Mouse (Mus musculus): Measurements from ENCODE around the gene Stbd1. TPM values are rescaled to one million over a fixed set of nuclear protein-coding genes. Genes with fewer than 3 reads are reported as not detected.

Stbd1 gene
- polyA plus RNA-seq, 1 experiment from 2014 or later = 13.7 TPM

GRCm38 (mm10) chr5:92560201-92560600 is 42.6 kb upstream of the Stbd1 start:
- Histone ChIP-seq H3K9me3 (ENCODE audit: control insufficient read depth) (no peaks in the 10 kb centered on the region), H3K4me2 (replicated peaks; ENCODE audit: low read depth) (no peak overlapping the region), H3K36me3 (ENCODE audit: control insufficient read depth, insufficient read depth) (no peaks in the 10 kb centered on the region), H3K4me3 (ENCODE audit: low read depth, low read length) (no peak overlapping the region), H3K4me1 (replicated peaks; ENCODE audit: control insufficient read depth, insufficient read depth, low read length) (no peaks in the 10 kb centered on the region), H3K27me3 (replicated peaks; ENCODE audit: control insufficient read depth, insufficient read depth, low read length) (no peaks in the 10 kb centered on the region), H3K9ac (ENCODE audit: low read depth, low read length) (no peak overlapping the region), H3K27ac (ENCODE audit: low read depth, low read length) (no peak overlapping the region)
- WGBS = 74% methylated on average over 2 of the region's 2 CpGs
- TF ChIP-seq CTCF (IDR thresholded peaks at IDR 0.05; ENCODE audit: low read depth) = no peak
- ATAC-seq = no peak

GRCm38 (mm10) chr5:92562002-92562401 is 40.8 kb upstream of the Stbd1 start:
- H3K4me3 ChIP-seq (ENCODE audit: low read depth, low read length) = no peak overlapping the region
- ATAC-seq = no peak
- H3K27ac ChIP-seq (ENCODE audit: low read depth, low read length) = no peak overlapping the region
- H3K4me1 ChIP-seq (replicated peaks; ENCODE audit: control insufficient read depth, insufficient read depth, low read length) = no peaks in the 10 kb centered on the region
- H3K9ac ChIP-seq (ENCODE audit: low read depth, low read length) = no peak overlapping the region
- 80% methylated on average over 13 of the region's 13 CpGs for WGBS
- H3K36me3 ChIP-seq (ENCODE audit: control insufficient read depth, insufficient read depth) = no peaks in the 10 kb centered on the region
- no peaks in the 10 kb centered on the region for H3K9me3 ChIP-seq (ENCODE audit: control insufficient read depth)
- no peaks in the 10 kb centered on the region for H3K27me3 ChIP-seq (replicated peaks; ENCODE audit: control insufficient read depth, insufficient read depth, low read length)
- no peak for TF ChIP-seq CTCF (IDR thresholded peaks at IDR 0.05; ENCODE audit: low read depth)
- no peak overlapping the region for H3K4me2 ChIP-seq (replicated peaks; ENCODE audit: low read depth)

GRCm38 (mm10) chr5:92571232-92571631 is 31.6 kb upstream of the Stbd1 start:
- Histone ChIP-seq H3K9ac (ENCODE audit: low read depth, low read length) (no peak overlapping the region), H3K4me2 (replicated peaks; ENCODE audit: low read depth) (no peak overlapping the region), H3K4me3 (ENCODE audit: low read depth, low read length) (no peak overlapping the region), H3K36me3 (ENCODE audit: control insufficient read depth, insufficient read depth) (no peaks in the 10 kb centered on the region), H3K27ac (ENCODE audit: low read depth, low read length) (no peak overlapping the region), H3K9me3 (ENCODE audit: control insufficient read depth) (no peaks in the 10 kb centered on the region), H3K4me1 (replicated peaks; ENCODE audit: control insufficient read depth, insufficient read depth, low read length) (peaks cover 8% of the 10 kb centered on the region), H3K27me3 (replicated peaks; ENCODE audit: control insufficient read depth, insufficient read depth, low read length) (no peaks in the 10 kb centered on the region)
- no peak for TF ChIP-seq CTCF (IDR thresholded peaks at IDR 0.05; ENCODE audit: low read depth)
- peak; percentile 57 for ATAC-seq
- WGBS = 49% methylated on average over 4 of the region's 4 CpGs

- H3K36me3 ChIP-seq (ENCODE audit: control insufficient read depth, insufficient read depth) = no peaks in the 10 kb centered on the region
- H3K4me2 ChIP-seq (replicated peaks; ENCODE audit: low read depth) = no peak overlapping the region
- H3K9ac ChIP-seq (ENCODE audit: low read depth, low read length) = no peak overlapping the region
- H3K27me3 ChIP-seq (replicated peaks; ENCODE audit: control insufficient read depth, insufficient read depth, low read length) = no peaks in the 10 kb centered on the region
- no peak for TF ChIP-seq CTCF (IDR thresholded peaks at IDR 0.05; ENCODE audit: low read depth)
- no peak overlapping the region for H3K4me3 ChIP-seq (ENCODE audit: low read depth, low read length)
- no peak overlapping the region for H3K27ac ChIP-seq (ENCODE audit: low read depth, low read length)
- no peaks in the 10 kb centered on the region for H3K9me3 ChIP-seq (ENCODE audit: control insufficient read depth)
- 77% methylated on average over 14 of the region's 14 CpGs for WGBS
- no peaks in the 10 kb centered on the region for H3K4me1 ChIP-seq (replicated peaks; ENCODE audit: control insufficient read depth, insufficient read depth, low read length)
- ATAC-seq = no peak
These were observed 23.3 kb upstream of the Stbd1 start for GRCm38 (mm10) chr5:92579559-92579958.

- no peaks in the 10 kb centered on the region for H3K27me3 ChIP-seq (replicated peaks; ENCODE audit: control insufficient read depth, insufficient read depth, low read length)
- no peaks in the 10 kb centered on the region for H3K9me3 ChIP-seq (ENCODE audit: control insufficient read depth)
- H3K4me3 ChIP-seq (ENCODE audit: low read depth, low read length) = no peak overlapping the region
- peak; percentile 83 for ATAC-seq
- H3K4me2 ChIP-seq (replicated peaks; ENCODE audit: low read depth) = no peak overlapping the region
- H3K36me3 ChIP-seq (ENCODE audit: control insufficient read depth, insufficient read depth) = no peaks in the 10 kb centered on the region
- WGBS = 25% methylated on average over 10 of the region's 10 CpGs
- no peak overlapping the region for H3K9ac ChIP-seq (ENCODE audit: low read depth, low read length)
- H3K4me1 ChIP-seq (replicated peaks; ENCODE audit: control insufficient read depth, insufficient read depth, low read length) = no peaks in the 10 kb centered on the region
- no peak overlapping the region for H3K27ac ChIP-seq (ENCODE audit: low read depth, low read length)
- TF ChIP-seq CTCF (IDR thresholded peaks at IDR 0.05; ENCODE audit: low read depth) = no peak
These were observed 16.9 kb upstream of the Stbd1 start for GRCm38 (mm10) chr5:92585932-92586331.

GRCm38 (mm10) chr5:92595026-92595425 is 7.8 kb upstream of the Stbd1 start:
- Histone ChIP-seq H3K4me2 (replicated peaks; ENCODE audit: low read depth) (no peak overlapping the region), H3K4me3 (ENCODE audit: low read depth, low read length) (no peak overlapping the region), H3K9ac (ENCODE audit: low read depth, low read length) (no peak overlapping the region), H3K27ac (ENCODE audit: low read depth, low read length) (no peak overlapping the region), H3K36me3 (ENCODE audit: control insufficient read depth, insufficient read depth) (no peaks in the 10 kb centered on the region), H3K9me3 (ENCODE audit: control insufficient read depth) (no peaks in the 10 kb centered on the region), H3K4me1 (replicated peaks; ENCODE audit: control insufficient read depth, insufficient read depth, low read length) (no peaks in the 10 kb centered on the region), H3K27me3 (replicated peaks; ENCODE audit: control insufficient read depth, insufficient read depth, low read length) (0 out of 2 replicates have a peak, but pooled peaks cover 3% of the 10 kb centered on the region)
- 76% methylated on average over 5 of the region's 5 CpGs for WGBS
- no peak for ATAC-seq
- no peak for TF ChIP-seq CTCF (IDR thresholded peaks at IDR 0.05; ENCODE audit: low read depth)

- TF ChIP-seq CTCF (IDR thresholded peaks at IDR 0.05; ENCODE audit: low read depth) = no peak
- Histone ChIP-seq H3K4me1 (replicated peaks; ENCODE audit: control insufficient read depth, insufficient read depth, low read length) (no peaks in the 10 kb centered on the region), H3K4me2 (replicated peaks; ENCODE audit: low read depth) (no peak overlapping the region), H3K27me3 (replicated peaks; ENCODE audit: control insufficient read depth, insufficient read depth, low read length) (0 out of 2 replicates have a peak, but pooled peaks cover 6% of the 10 kb centered on the region), H3K9ac (ENCODE audit: low read depth, low read length) (no peak overlapping the region), H3K36me3 (ENCODE audit: control insufficient read depth, insufficient read depth) (no peaks in the 10 kb centered on the region), H3K27ac (ENCODE audit: low read depth, low read length) (no peak overlapping the region), H3K4me3 (ENCODE audit: low read depth, low read length) (no peak overlapping the region), H3K9me3 (ENCODE audit: control insufficient read depth) (no peaks in the 10 kb centered on the region)
- WGBS = 87% methylated on average over 8 of the region's 8 CpGs
- no peak for ATAC-seq
These were observed 6.0 kb upstream of the Stbd1 start for GRCm38 (mm10) chr5:92596865-92597264.

Measured in intestine, postnatal 0 days (tissue).